Comparison of ENCODE assay signal across 21 mouse cellular contexts in the genomic region with DNA sequence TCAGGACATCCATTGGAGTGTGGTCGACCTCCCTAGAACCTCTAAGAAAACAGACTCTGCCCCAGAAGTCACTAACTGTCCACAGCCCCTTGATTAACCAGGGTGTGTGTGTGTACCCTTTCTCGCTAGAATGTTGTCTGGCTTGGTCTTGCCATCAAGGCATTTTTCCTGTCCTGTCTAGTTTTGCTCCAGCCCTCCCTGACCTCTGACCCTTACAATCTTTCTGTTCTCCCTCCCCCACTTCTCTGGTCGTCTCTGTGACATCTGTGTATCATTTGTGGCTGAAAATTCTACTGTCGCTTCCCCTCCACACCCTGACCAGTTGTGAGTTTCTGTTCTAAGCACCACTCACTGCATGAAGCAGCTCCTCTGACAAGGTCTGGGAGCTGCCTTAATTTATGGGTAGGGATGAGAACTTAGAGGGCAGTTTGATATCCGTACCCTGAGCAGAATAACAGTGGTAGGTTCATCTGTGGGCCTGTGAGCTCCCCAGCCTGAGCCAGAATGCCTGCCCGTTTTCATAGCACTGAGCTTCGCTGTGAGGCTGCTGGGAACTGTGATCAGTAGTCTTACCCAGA.
DNase-seq lines count a peak whose midpoint lies in the region; ATAC-seq lines count a peak whose summit lies in the region.
"Had no signal": no experiment of that assay in that cellular context is flagged by ENCODE, and none has a peak within 500 bp of the region (broad histone marks: within the 10 kb centered on the region; RNA-seq: fewer than 3 reads in every experiment).

No protein-coding gene starts in this region.

- no peak for ATAC-seq in intestine, embryonic 16.5 days
- no peak for ATAC-seq in intestine, embryonic 15.5 days
- no peak for ATAC-seq in neural tube, embryonic 15.5 days (ENCODE audit: low FRiP score)
- ATAC-seq in embryonic facial prominence, embryonic 15.5 days (ENCODE audit: insufficient number of reproducible peaks, low FRiP score, low TSS enrichment, low read depth) = 0 out of 2 replicates have a peak, but pooled peaks have one; percentile 54
- ATAC-seq: hindbrain, embryonic 16.5 days; midbrain, embryonic 13.5 days; Patski had no signal

- WGBS in intestine, embryonic 16.5 days = 54% methylated on average over 7 of the region's 7 CpGs
- 44% methylated on average over 7 of the region's 7 CpGs for WGBS in intestine, embryonic 15.5 days
- WGBS in neural tube, embryonic 15.5 days = 73% methylated on average over 7 of the region's 7 CpGs
- WGBS in embryonic facial prominence, embryonic 15.5 days = 29% methylated on average over 7 of the region's 7 CpGs
- 36% methylated on average over 7 of the region's 7 CpGs for WGBS in limb, embryonic 10.5 days

- peak; percentile 25 for DNase-seq in neural tube, embryonic 10.5 days (ENCODE audit: extremely low spot score, low spot score)
- no peak for DNase-seq in heart, adult 18-20 months
- no peak for DNase-seq in limb, embryonic 10.5 days (ENCODE audit: low spot score)
- DNase-seq: adrenal gland, adult 2 months; B cell, adult 2 months; cerebellum, adult 11 months; cerebellum, adult 9-11 months; gastrocnemius, adult 2 months; kidney, adult 8-10 months; layer of hippocampus, adult 9-11 months; right cerebral cortex, postnatal 14 days had no signal

- no peak overlapping the region for H3K9ac ChIP-seq in intestine, embryonic 16.5 days (ENCODE audit: low read depth, low read length)
- H3K9ac ChIP-seq in intestine, embryonic 15.5 days = no peak overlapping the region
- no peak overlapping the region for H3K9ac ChIP-seq in neural tube, embryonic 15.5 days (replicated peaks)
- no peak overlapping the region for H3K9ac ChIP-seq in embryonic facial prominence, embryonic 15.5 days
- H3K9ac ChIP-seq: midbrain, embryonic 13.5 days had no signal

- H3K27me3 ChIP-seq in intestine, embryonic 16.5 days (replicated peaks; ENCODE audit: control insufficient read depth, insufficient read depth, low read length) = no peaks in the 10 kb centered on the region
- H3K27me3 ChIP-seq in intestine, embryonic 15.5 days (replicated peaks) = no peaks in the 10 kb centered on the region
- no peaks in the 10 kb centered on the region for H3K27me3 ChIP-seq in neural tube, embryonic 15.5 days (replicated peaks)
- H3K27me3 ChIP-seq in embryonic facial prominence, embryonic 15.5 days = no peaks in the 10 kb centered on the region
- H3K27me3 ChIP-seq in limb, embryonic 10.5 days (ENCODE audit: low read depth, poor library complexity, severe bottlenecking) = no peaks in the 10 kb centered on the region
- H3K27me3 ChIP-seq: CH12.LX; midbrain, embryonic 13.5 days; Patski had no signal

- H3K9me3 ChIP-seq in intestine, embryonic 16.5 days (ENCODE audit: control insufficient read depth, low read length) = no peaks in the 10 kb centered on the region
- no peaks in the 10 kb centered on the region for H3K9me3 ChIP-seq in intestine, embryonic 15.5 days
- no peaks in the 10 kb centered on the region for H3K9me3 ChIP-seq in neural tube, embryonic 15.5 days (replicated peaks)
- no peaks in the 10 kb centered on the region for H3K9me3 ChIP-seq in embryonic facial prominence, embryonic 15.5 days (replicated peaks)
- no peaks in the 10 kb centered on the region for H3K9me3 ChIP-seq in limb, embryonic 10.5 days (replicated peaks)
- H3K9me3 ChIP-seq: G1E; heart, embryonic 10.5 days; midbrain, embryonic 13.5 days had no signal

- H3K36me3 ChIP-seq in intestine, embryonic 16.5 days (ENCODE audit: control insufficient read depth, insufficient read depth, low read length) = peaks cover 30% of the 10 kb centered on the region
- peaks cover 35% of the 10 kb centered on the region for H3K36me3 ChIP-seq in intestine, embryonic 15.5 days
- H3K36me3 ChIP-seq in neural tube, embryonic 15.5 days = peaks cover 44% of the 10 kb centered on the region
- peaks cover 42% of the 10 kb centered on the region for H3K36me3 ChIP-seq in embryonic facial prominence, embryonic 15.5 days
- H3K36me3 ChIP-seq in limb, embryonic 10.5 days = peaks cover 59% of the 10 kb centered on the region
- H3K36me3 ChIP-seq: G1E had no signal

- no peak overlapping the region for H3K4me2 ChIP-seq in intestine, embryonic 16.5 days (ENCODE audit: low read depth, low read length)
- no peak overlapping the region for H3K4me2 ChIP-seq in intestine, embryonic 15.5 days (replicated peaks)
- no peak overlapping the region for H3K4me2 ChIP-seq in neural tube, embryonic 15.5 days
- H3K4me2 ChIP-seq in embryonic facial prominence, embryonic 15.5 days (replicated peaks) = no peak overlapping the region
- H3K4me2 ChIP-seq: midbrain, embryonic 13.5 days had no signal

- H3K4me3 ChIP-seq in intestine, embryonic 16.5 days (ENCODE audit: low read length) = no peak overlapping the region
- no peak overlapping the region for H3K4me3 ChIP-seq in intestine, embryonic 15.5 days (replicated peaks)
- no peak overlapping the region for H3K4me3 ChIP-seq in neural tube, embryonic 15.5 days (replicated peaks)
- H3K4me3 ChIP-seq in embryonic facial prominence, embryonic 15.5 days (replicated peaks) = no peak overlapping the region
- H3K4me3 ChIP-seq in limb, embryonic 10.5 days = no peak overlapping the region
- H3K4me3 ChIP-seq: gastrocnemius, adult 2 months; heart, embryonic 10.5 days; midbrain, embryonic 13.5 days had no signal

- 0 out of 2 replicates have a peak, but pooled peaks cover 3% of the 10 kb centered on the region for H3K4me1 ChIP-seq in intestine, embryonic 16.5 days (ENCODE audit: control insufficient read depth, insufficient read depth, low read length)
- 0 out of 2 replicates have a peak, but pooled peaks cover 3% of the 10 kb centered on the region for H3K4me1 ChIP-seq in intestine, embryonic 15.5 days (replicated peaks)
- H3K4me1 ChIP-seq in neural tube, embryonic 15.5 days = no peaks in the 10 kb centered on the region
- no peaks in the 10 kb centered on the region for H3K4me1 ChIP-seq in embryonic facial prominence, embryonic 15.5 days
- peaks cover 8% of the 10 kb centered on the region for H3K4me1 ChIP-seq in limb, embryonic 10.5 days
- H3K4me1 ChIP-seq: heart, embryonic 10.5 days; midbrain, embryonic 13.5 days had no signal

- H3K27ac ChIP-seq in intestine, embryonic 16.5 days (ENCODE audit: low read length) = peak overlapping the region; percentile 19; the same call in 1 of the 2 replicates
- no peak overlapping the region for H3K27ac ChIP-seq in intestine, embryonic 15.5 days
- no peak overlapping the region for H3K27ac ChIP-seq in neural tube, embryonic 15.5 days (replicated peaks)
- H3K27ac ChIP-seq in embryonic facial prominence, embryonic 15.5 days (replicated peaks) = no peak overlapping the region
- no peak overlapping the region for H3K27ac ChIP-seq in limb, embryonic 10.5 days
- H3K27ac ChIP-seq: gastrocnemius, adult 2 months; heart, embryonic 10.5 days; midbrain, embryonic 13.5 days had no signal
